Mouse (Mus musculus) liver, postnatal 0 days (tissue): ENCODE results near the gene Ablim1.

Source experiments
- CTCF ChIP-seq: sonication (generic); IDR thresholded peaks from 2 replicates; pipeline ENCODE4 v1.5.1; 2016; ENCODE audit warnings: antibody characterized with exemption, low read depth
- EP300 ChIP-seq: IDR thresholded peaks from 2 replicates; pipeline ENCODE4 v1.6.1; 2016; ENCODE audit warnings: antibody characterized with exemption, low read depth, mild to moderate bottlenecking

GRCm38 (mm10) chr19:57247221-57247620 is 67.5 kb downstream of the Ablim1 start:
- TF ChIP-seq CTCF (no peak), EP300 (no peak)
